Mouse (Mus musculus): ENCODE measurements around the gene Eif3l.
"Not testable (repeated sequence)": the region's sequence is repeated elsewhere in the genome, so short reads cannot be mapped to it uniquely, and the experiment has no call there.

The Eif3l gene

GRCm38 (mm10) chr15:79074913-79075532 lies at the start of gene Eif3l:
Gene Eif3l (plus strand): TSS chr15:79075179.
- peak; percentile 77 for DNase-seq (ENCODE audit: low spot score)

- no peak for DNase-seq (ENCODE audit: low spot score)
Observed at GRCm38 (mm10) chr15:79025687-79026308, 49.2 kb upstream of the Eif3l start.

GRCm38 (mm10) chr15:79026511-79027290 lies 48.3 kb upstream of the Eif3l start:
- no peak for DNase-seq (ENCODE audit: low spot score)

- no peak for DNase-seq (ENCODE audit: low spot score)
Observed at GRCm38 (mm10) chr15:79027291-79028205, 47.4 kb upstream of the Eif3l start.

- DNase-seq (ENCODE audit: low spot score): peak; percentile 63
Observed at GRCm38 (mm10) chr15:79028237-79028738, 46.7 kb upstream of the Eif3l start, which contains the start of gene H1f0. Gene H1f0 (plus strand): TSS chr15:79028450.

- DNase-seq (ENCODE audit: low spot score): no peak
Observed at GRCm38 (mm10) chr15:79028823-79029484, 46.0 kb upstream of the Eif3l start.

- no peak for DNase-seq (ENCODE audit: low spot score)
Observed at GRCm38 (mm10) chr15:79029519-79030241, 45.3 kb upstream of the Eif3l start.

GRCm38 (mm10) chr15:79030551-79031435 lies 44.2 kb upstream of the Eif3l start:
- DNase-seq (ENCODE audit: low spot score): peak; percentile 76

GRCm38 (mm10) chr15:79031908-79032307 lies 43.1 kb upstream of the Eif3l start:
- DNase-seq (ENCODE audit: low spot score): not testable (repeated sequence)

- peak; percentile 76 for DNase-seq (ENCODE audit: low spot score)
Observed at GRCm38 (mm10) chr15:79037913-79038328, 37.1 kb upstream of the Eif3l start.

- no peak for DNase-seq (ENCODE audit: low spot score)
Observed at GRCm38 (mm10) chr15:79038331-79038730, 36.6 kb upstream of the Eif3l start.

- DNase-seq (ENCODE audit: low spot score): peak; percentile 84
Observed at GRCm38 (mm10) chr15:79038853-79039252, 36.1 kb upstream of the Eif3l start.

GRCm38 (mm10) chr15:79040501-79041416 lies 34.2 kb upstream of the Eif3l start:
- no peak for DNase-seq (ENCODE audit: low spot score)

- no peak for DNase-seq (ENCODE audit: low spot score)
Observed at GRCm38 (mm10) chr15:79041585-79041984, 33.4 kb upstream of the Eif3l start, which contains the start of gene Galr3. Gene Galr3 (plus strand): TSS chr15:79041885.

- no peak for DNase-seq (ENCODE audit: low spot score)
Observed at GRCm38 (mm10) chr15:79042721-79043491, 32.1 kb upstream of the Eif3l start.

GRCm38 (mm10) chr15:79044837-79045236 lies 30.1 kb upstream of the Eif3l start:
- no peak for DNase-seq (ENCODE audit: low spot score)

GRCm38 (mm10) chr15:79048186-79048585 lies 26.8 kb upstream of the Eif3l start:
- no peak for DNase-seq (ENCODE audit: low spot score)

Data from c-Kit-positive CD71-positive TER-119-positive erythroid progenitor cells, embryonic 14.5 days (primary cell).